Mouse (Mus musculus): ENCODE results near the gene Ubash3a. TPM values are rescaled to one million over a fixed set of nuclear protein-coding genes. Genes with fewer than 3 reads are reported as not detected.

Gene Ubash3a
- polyA plus RNA-seq, 1 experiment from 2014 or later = 0.19 TPM

GRCm38 (mm10) chr17:31257149-31257548 lies 49.5 kb downstream of the Ubash3a start:
- no peaks in the 10 kb centered on the region for H3K36me3 ChIP-seq
- no peak overlapping the region for H3K4me3 ChIP-seq
- peaks cover 6% of the 10 kb centered on the region for H3K4me1 ChIP-seq
- no peak overlapping the region for H3K27ac ChIP-seq (replicated peaks)
- DNase-seq (ENCODE audit: low spot score) = no peak
- H3K9me3 ChIP-seq (replicated peaks) = no peaks in the 10 kb centered on the region
- H3K27me3 ChIP-seq (ENCODE audit: low read depth, poor library complexity, severe bottlenecking) = peaks cover 6% of the 10 kb centered on the region; the same call in 1 of the 2 replicates
- 74% methylated on average over 1 of the region's 1 CpGs for WGBS

GRCm38 (mm10) chr17:31257898-31258297 lies 50.2 kb downstream of the Ubash3a start:
- Histone ChIP-seq H3K4me1 (peaks cover 6% of the 10 kb centered on the region), H3K36me3 (no peaks in the 10 kb centered on the region), H3K4me3 (no peak overlapping the region), H3K9me3 (replicated peaks) (no peaks in the 10 kb centered on the region), H3K27ac (replicated peaks) (no peak overlapping the region), H3K27me3 (ENCODE audit: low read depth, poor library complexity, severe bottlenecking) (peaks cover 6% of the 10 kb centered on the region; the same call in 1 of the 2 replicates)
- DNase-seq (ENCODE audit: low spot score) = no peak
- 93% methylated on average over 12 of the region's 12 CpGs for WGBS

- no peaks in the 10 kb centered on the region for H3K36me3 ChIP-seq
- H3K27me3 ChIP-seq (ENCODE audit: low read depth, poor library complexity, severe bottlenecking) = peaks cover 6% of the 10 kb centered on the region; the same call in 1 of the 2 replicates
- H3K27ac ChIP-seq (replicated peaks) = no peak overlapping the region
- WGBS = 89% methylated on average over 9 of the region's 9 CpGs
- H3K9me3 ChIP-seq (replicated peaks) = no peaks in the 10 kb centered on the region
- DNase-seq (ENCODE audit: low spot score) = no peak
- no peak overlapping the region for H3K4me3 ChIP-seq
- H3K4me1 ChIP-seq = peaks cover 6% of the 10 kb centered on the region
These were observed 50.7 kb downstream of the Ubash3a start for GRCm38 (mm10) chr17:31258310-31258865.

- Histone ChIP-seq H3K9me3 (replicated peaks) (no peaks in the 10 kb centered on the region), H3K4me3 (no peak overlapping the region), H3K27ac (replicated peaks) (no peak overlapping the region), H3K4me1 (peaks cover 6% of the 10 kb centered on the region), H3K36me3 (no peaks in the 10 kb centered on the region), H3K27me3 (ENCODE audit: low read depth, poor library complexity, severe bottlenecking) (peaks cover 3% of the 10 kb centered on the region; the same call in 1 of the 2 replicates)
- 80% methylated on average over 4 of the region's 4 CpGs for WGBS
- no peak for DNase-seq (ENCODE audit: low spot score)
These were observed 51.5 kb downstream of the Ubash3a start for GRCm38 (mm10) chr17:31259145-31259544.

- H3K4me1 ChIP-seq = peaks cover 7% of the 10 kb centered on the region
- H3K4me3 ChIP-seq = no peak overlapping the region
- no peak overlapping the region for H3K27ac ChIP-seq (replicated peaks)
- DNase-seq (ENCODE audit: low spot score) = no peak
- H3K36me3 ChIP-seq = no peaks in the 10 kb centered on the region
- H3K9me3 ChIP-seq (replicated peaks) = no peaks in the 10 kb centered on the region
- 71% methylated on average over 4 of the region's 4 CpGs for WGBS
- no peaks in the 10 kb centered on the region for H3K27me3 ChIP-seq (ENCODE audit: low read depth, poor library complexity, severe bottlenecking)
These were observed 52.2 kb downstream of the Ubash3a start for GRCm38 (mm10) chr17:31259825-31260224.

- WGBS = 93% methylated on average over 7 of the region's 7 CpGs
- Histone ChIP-seq H3K4me3 (no peak overlapping the region), H3K36me3 (no peaks in the 10 kb centered on the region), H3K9me3 (replicated peaks) (no peaks in the 10 kb centered on the region), H3K27me3 (ENCODE audit: low read depth, poor library complexity, severe bottlenecking) (no peaks in the 10 kb centered on the region), H3K4me1 (peaks cover 11% of the 10 kb centered on the region), H3K27ac (replicated peaks) (no peak overlapping the region)
- no peak for DNase-seq (ENCODE audit: low spot score)
These were observed 52.8 kb downstream of the Ubash3a start for GRCm38 (mm10) chr17:31260430-31260829.

GRCm38 (mm10) chr17:31261352-31261751 lies 53.7 kb downstream of the Ubash3a start:
- WGBS = 93% methylated on average over 6 of the region's 6 CpGs
- no peaks in the 10 kb centered on the region; the same call in 1 of the 2 replicates for H3K27me3 ChIP-seq (ENCODE audit: low read depth, poor library complexity, severe bottlenecking)
- no peak overlapping the region for H3K27ac ChIP-seq (replicated peaks)
- H3K4me3 ChIP-seq = no peak overlapping the region
- peaks cover 11% of the 10 kb centered on the region for H3K4me1 ChIP-seq
- no peaks in the 10 kb centered on the region for H3K36me3 ChIP-seq
- no peak for DNase-seq (ENCODE audit: low spot score)
- H3K9me3 ChIP-seq (replicated peaks) = no peaks in the 10 kb centered on the region

GRCm38 (mm10) chr17:31262715-31263114 lies 55.0 kb downstream of the Ubash3a start:
- H3K27me3 ChIP-seq (ENCODE audit: low read depth, poor library complexity, severe bottlenecking) = no peaks in the 10 kb centered on the region; the same call in 1 of the 2 replicates
- 84% methylated on average over 5 of the region's 5 CpGs for WGBS
- DNase-seq (ENCODE audit: low spot score) = no peak
- no peak overlapping the region for H3K27ac ChIP-seq (replicated peaks)
- no peaks in the 10 kb centered on the region for H3K9me3 ChIP-seq (replicated peaks)
- H3K4me1 ChIP-seq = peaks cover 11% of the 10 kb centered on the region
- no peak overlapping the region for H3K4me3 ChIP-seq
- H3K36me3 ChIP-seq = no peaks in the 10 kb centered on the region

- Histone ChIP-seq H3K36me3 (no peaks in the 10 kb centered on the region), H3K9me3 (replicated peaks) (no peaks in the 10 kb centered on the region), H3K4me3 (no peak overlapping the region), H3K27ac (replicated peaks) (no peak overlapping the region), H3K4me1 (peaks cover 11% of the 10 kb centered on the region), H3K27me3 (ENCODE audit: low read depth, poor library complexity, severe bottlenecking) (no peaks in the 10 kb centered on the region; the same call in 1 of the 2 replicates)
- WGBS = 86% methylated on average over 5 of the region's 5 CpGs
- no peak for DNase-seq (ENCODE audit: low spot score)
These were observed 56.1 kb downstream of the Ubash3a start for GRCm38 (mm10) chr17:31263770-31264169.

- 53% methylated on average over 6 of the region's 6 CpGs for WGBS
- Histone ChIP-seq H3K27me3 (ENCODE audit: low read depth, poor library complexity, severe bottlenecking) (no peaks in the 10 kb centered on the region; the same call in 1 of the 2 replicates), H3K36me3 (no peaks in the 10 kb centered on the region), H3K4me1 (peaks cover 11% of the 10 kb centered on the region), H3K27ac (replicated peaks) (peak overlapping the region; percentile 4; the same call in 1 of the 2 replicates), H3K4me3 (no peak overlapping the region), H3K9me3 (replicated peaks) (no peaks in the 10 kb centered on the region)
- no peak for DNase-seq (ENCODE audit: low spot score)
These were observed 56.7 kb downstream of the Ubash3a start for GRCm38 (mm10) chr17:31264372-31264771.

- H3K27me3 ChIP-seq (ENCODE audit: low read depth, poor library complexity, severe bottlenecking) = no peaks in the 10 kb centered on the region; the same call in 1 of the 2 replicates
- no peaks in the 10 kb centered on the region for H3K9me3 ChIP-seq (replicated peaks)
- 19% methylated on average over 3 of the region's 3 CpGs for WGBS
- H3K27ac ChIP-seq (replicated peaks) = no peak overlapping the region
- no peaks in the 10 kb centered on the region for H3K36me3 ChIP-seq
- no peak for DNase-seq (ENCODE audit: low spot score)
- no peak overlapping the region for H3K4me3 ChIP-seq
- peaks cover 11% of the 10 kb centered on the region for H3K4me1 ChIP-seq
These were observed 57.5 kb downstream of the Ubash3a start for GRCm38 (mm10) chr17:31265171-31265572.

- Histone ChIP-seq H3K27me3 (ENCODE audit: low read depth, poor library complexity, severe bottlenecking) (no peaks in the 10 kb centered on the region; the same call in 1 of the 2 replicates), H3K4me3 (no peak overlapping the region), H3K4me1 (peaks cover 17% of the 10 kb centered on the region), H3K9me3 (replicated peaks) (no peaks in the 10 kb centered on the region), H3K27ac (replicated peaks) (no peak overlapping the region), H3K36me3 (no peaks in the 10 kb centered on the region)
- WGBS = 89% methylated on average over 9 of the region's 9 CpGs
- no peak for DNase-seq (ENCODE audit: low spot score)
These were observed 58.2 kb downstream of the Ubash3a start for GRCm38 (mm10) chr17:31265831-31266230.

- H3K36me3 ChIP-seq = no peaks in the 10 kb centered on the region
- no peaks in the 10 kb centered on the region; the same call in 1 of the 2 replicates for H3K27me3 ChIP-seq (ENCODE audit: low read depth, poor library complexity, severe bottlenecking)
- H3K27ac ChIP-seq (replicated peaks) = no peak overlapping the region
- no peak for DNase-seq (ENCODE audit: low spot score)
- peaks cover 23% of the 10 kb centered on the region for H3K4me1 ChIP-seq
- WGBS = 86% methylated on average over 7 of the region's 7 CpGs
- H3K9me3 ChIP-seq (replicated peaks) = no peaks in the 10 kb centered on the region
- no peak overlapping the region for H3K4me3 ChIP-seq
These were observed 58.8 kb downstream of the Ubash3a start for GRCm38 (mm10) chr17:31266321-31266950.
